9 mouse cellular contexts compared by ENCODE assay signal in genomic region chr11:108418540-108418939, GRCm38 (mm10). TPM values are rescaled to one million over a fixed set of nuclear protein-coding genes. Genes with fewer than 3 reads are reported as not detected.
A peak's percentile ranks its signal among the peaks of the same experiment; 100 is the strongest.
DNase-seq lines count a peak whose midpoint lies in the region; ATAC-seq and TF ChIP-seq lines count a peak whose summit lies in the region.
"Had no signal": no experiment of that assay in that cellular context is flagged by ENCODE, and none has a peak within 500 bp of the region (broad histone marks: within the 10 kb centered on the region; RNA-seq: fewer than 3 reads in every experiment).

No protein-coding gene starts in this region.

- 25% methylated on average over 1 of the region's 1 CpGs for WGBS in heart, postnatal 0 days
- WGBS in midbrain, embryonic 11.5 days = 56% methylated on average over 1 of the region's 1 CpGs
- 21% methylated on average over 1 of the region's 1 CpGs for WGBS in midbrain, embryonic 16.5 days
- 23% methylated on average over 1 of the region's 1 CpGs for WGBS in embryonic facial prominence, embryonic 14.5 days
- 16% methylated on average over 1 of the region's 1 CpGs for WGBS in small intestine, adult 2 months

- H3K4me3 ChIP-seq in heart, postnatal 0 days (ENCODE audit: low read depth, low read length) = no peak overlapping the region
- no peak overlapping the region for H3K4me3 ChIP-seq in midbrain, embryonic 11.5 days (ENCODE audit: low read depth, low read length)
- H3K4me3 ChIP-seq in midbrain, embryonic 16.5 days (ENCODE audit: low read depth, low read length) = no peak overlapping the region
- H3K4me3 ChIP-seq in embryonic facial prominence, embryonic 14.5 days (ENCODE audit: low read depth, low read length) = no peak overlapping the region
- no peak overlapping the region for H3K4me3 ChIP-seq in small intestine, adult 2 months (ENCODE audit: low read depth, low read length)
- H3K4me3 ChIP-seq: megakaryocyte, embryonic 14.5 days had no signal

- H3K27ac ChIP-seq in heart, postnatal 0 days (ENCODE audit: low read depth) = no peak overlapping the region
- H3K27ac ChIP-seq in midbrain, embryonic 11.5 days (ENCODE audit: low read depth, low read length) = no peak overlapping the region
- H3K27ac ChIP-seq in midbrain, embryonic 16.5 days (ENCODE audit: low read length) = no peak overlapping the region
- H3K27ac ChIP-seq in embryonic facial prominence, embryonic 14.5 days (replicated peaks; ENCODE audit: low read depth, low read length) = no peak overlapping the region
- no peak overlapping the region for H3K27ac ChIP-seq in small intestine, adult 2 months (ENCODE audit: insufficient read depth, low read depth, low read length)

- no peak for ATAC-seq in heart, postnatal 0 days (ENCODE audit: insufficient read depth, low read depth)
- no peak for ATAC-seq in midbrain, embryonic 11.5 days (ENCODE audit: low FRiP score)
- no peak for ATAC-seq in midbrain, embryonic 16.5 days
- peak; percentile 30; the same call in 1 of the 2 replicates for ATAC-seq in embryonic facial prominence, embryonic 14.5 days (ENCODE audit: low read depth)

- H3K27me3 ChIP-seq in heart, postnatal 0 days (ENCODE audit: control insufficient read depth, insufficient read depth, low read length) = no peaks in the 10 kb centered on the region
- H3K27me3 ChIP-seq in midbrain, embryonic 11.5 days (ENCODE audit: control insufficient read depth, insufficient read depth, low read length) = no peaks in the 10 kb centered on the region
- no peaks in the 10 kb centered on the region for H3K27me3 ChIP-seq in midbrain, embryonic 16.5 days (ENCODE audit: control insufficient read depth, insufficient read depth, low read depth, low read length)
- no peaks in the 10 kb centered on the region for H3K27me3 ChIP-seq in embryonic facial prominence, embryonic 14.5 days (replicated peaks; ENCODE audit: control insufficient read depth, insufficient read depth, low read length)
- H3K27me3 ChIP-seq in small intestine, adult 2 months (ENCODE audit: control insufficient read depth, insufficient read depth, low read length) = no peaks in the 10 kb centered on the region

- no peak overlapping the region for H3K4me2 ChIP-seq in heart, postnatal 0 days (ENCODE audit: low read depth, low read length)
- no peak overlapping the region for H3K4me2 ChIP-seq in midbrain, embryonic 11.5 days
- no peak overlapping the region for H3K4me2 ChIP-seq in midbrain, embryonic 16.5 days (ENCODE audit: low read length)
- H3K4me2 ChIP-seq in embryonic facial prominence, embryonic 14.5 days (ENCODE audit: low read depth, low read length) = no peak overlapping the region

- TF ChIP-seq POLR2A in small intestine, adult 2 months (IDR thresholded peaks at IDR 0.05; ENCODE audit: low read depth, low read length) = no peak

- no peaks in the 10 kb centered on the region for H3K9me3 ChIP-seq in heart, postnatal 0 days (replicated peaks; ENCODE audit: control insufficient read depth, low read length)
- H3K9me3 ChIP-seq in midbrain, embryonic 11.5 days (ENCODE audit: control insufficient read depth, low read length) = no peaks in the 10 kb centered on the region
- no peaks in the 10 kb centered on the region for H3K9me3 ChIP-seq in midbrain, embryonic 16.5 days (replicated peaks; ENCODE audit: control insufficient read depth, low read length, poor library complexity, severe bottlenecking)
- H3K9me3 ChIP-seq in embryonic facial prominence, embryonic 14.5 days (ENCODE audit: control insufficient read depth, low read length) = no peaks in the 10 kb centered on the region
- H3K9me3 ChIP-seq: megakaryocyte, embryonic 14.5 days had no signal

- peak; percentile 62 for TF ChIP-seq CTCF in heart, postnatal 0 days (IDR thresholded peaks at IDR 0.05; ENCODE audit: low read depth)
- TF ChIP-seq CTCF in small intestine, adult 2 months (IDR thresholded peaks at IDR 0.05; ENCODE audit: extremely low read depth, insufficient read length, insufficient replicate concordance, low read depth, low read length) = peak; percentile 19; the same call in 1 of the 2 replicates

- no peaks in the 10 kb centered on the region for H3K4me1 ChIP-seq in heart, postnatal 0 days (ENCODE audit: control insufficient read depth, insufficient read depth)
- peaks cover 2% of the 10 kb centered on the region for H3K4me1 ChIP-seq in midbrain, embryonic 11.5 days (ENCODE audit: control insufficient read depth, insufficient read depth, low read length)
- H3K4me1 ChIP-seq in midbrain, embryonic 16.5 days (ENCODE audit: control insufficient read depth, insufficient read depth, low read length) = peaks cover 2% of the 10 kb centered on the region
- H3K4me1 ChIP-seq in embryonic facial prominence, embryonic 14.5 days (ENCODE audit: control insufficient read depth, insufficient read depth, low read length) = no peaks in the 10 kb centered on the region
- H3K4me1 ChIP-seq in small intestine, adult 2 months (ENCODE audit: control insufficient read depth, insufficient read depth, insufficient read length, low read length) = no peaks in the 10 kb centered on the region

- H3K9ac ChIP-seq in heart, postnatal 0 days (replicated peaks; ENCODE audit: low read depth, low read length) = no peak overlapping the region
- no peak overlapping the region for H3K9ac ChIP-seq in midbrain, embryonic 11.5 days (ENCODE audit: low read length)
- no peak overlapping the region for H3K9ac ChIP-seq in midbrain, embryonic 16.5 days (ENCODE audit: low read depth, low read length)
- no peak overlapping the region for H3K9ac ChIP-seq in embryonic facial prominence, embryonic 14.5 days (ENCODE audit: low read depth, low read length)

- peak; percentile 52 for DNase-seq in heart, postnatal 0 days (ENCODE audit: low spot score)
- no peak for DNase-seq in heart, adult 9 months (ENCODE audit: low spot score in 2 of 2)
- peak; percentile 92 for DNase-seq in midbrain, embryonic 11.5 days (ENCODE audit: low spot score, missing footprints)
- DNase-seq in embryonic facial prominence, embryonic 14.5 days (ENCODE audit: low spot score) = peak; percentile 84
- DNase-seq in right cerebral cortex, adult 18-20 months = no peak
- no peak for DNase-seq in gastrocnemius, postnatal 25 days

- H3K36me3 ChIP-seq in heart, postnatal 0 days (replicated peaks; ENCODE audit: control insufficient read depth, insufficient read depth, low read length) = no peaks in the 10 kb centered on the region
- no peaks in the 10 kb centered on the region for H3K36me3 ChIP-seq in midbrain, embryonic 11.5 days (ENCODE audit: control insufficient read depth, insufficient read depth, low read length)
- H3K36me3 ChIP-seq in midbrain, embryonic 16.5 days (ENCODE audit: control insufficient read depth, insufficient read depth, low read length) = no peaks in the 10 kb centered on the region
- H3K36me3 ChIP-seq in embryonic facial prominence, embryonic 14.5 days (ENCODE audit: control insufficient read depth, insufficient read depth, low read length) = no peaks in the 10 kb centered on the region
- no peaks in the 10 kb centered on the region for H3K36me3 ChIP-seq in small intestine, adult 2 months (ENCODE audit: control insufficient read depth, insufficient read depth, low read length)

- no peak for TF ChIP-seq EP300 in heart, postnatal 0 days (IDR thresholded peaks at IDR 0.05; ENCODE audit: low read depth)

RNA-seq across cellular contexts. Expression of gene Cep112, which starts 6.5 kb away (rescaled TPM):
- total RNA-seq in heart, postnatal 0 days (2014; rRNA removed; ENCODE audit: low replicate concordance) = 0.46 and 1.2 TPM in 2 replicates
- polyA plus RNA-seq in heart, postnatal 0 days (2015; fragmentation: Nextera tagmentation; extraction: Ambion mirVana) = 5.0 and 5.8 TPM in 2 replicates
- 21.3 and 28.5 TPM in 2 replicates for polyA plus RNA-seq in midbrain, embryonic 11.5 days (2014; fragmentation: Nextera tagmentation; extraction: Ambion mirVana)
- polyA plus RNA-seq in midbrain, embryonic 16.5 days (2015; fragmentation: Nextera tagmentation; extraction: Ambion mirVana) = 28.6 and 31.1 TPM in 2 replicates
- 17.4 and 18.5 TPM in 2 replicates for polyA plus RNA-seq in embryonic facial prominence, embryonic 14.5 days (2014; fragmentation: Nextera tagmentation; extraction: Ambion mirVana)
- 0.19 TPM in 2 replicates for polyA plus RNA-seq in small intestine, adult 2 months (2012; rRNA removed)
- total RNA-seq in gastrocnemius, postnatal 25 days (2021) = 1 to 10 TPM; 3.7 to 4.7 TPM

Comparison
In these comparisons a context has a peak if more than half of its experiments do, and no peak if none do; other contexts are left out.
1. DNase-seq: peak in heart, postnatal 0 days (single experiment), midbrain, embryonic 11.5 days (single experiment) and embryonic facial prominence, embryonic 14.5 days (single experiment); none in heart, adult 9 months (0 of 2), right cerebral cortex, adult 18-20 months (single experiment) and gastrocnemius, postnatal 25 days (single experiment).